Comparison of ENCODE assay signal across 15 mouse cellular contexts in genomic region chr17:12264293-12264692, GRCm38 (mm10).
"Had no signal": no experiment of that assay in that cellular context is flagged by ENCODE, and none has a peak within 500 bp of the region (broad histone marks: within the 10 kb centered on the region; RNA-seq: fewer than 3 reads in every experiment).

No protein-coding gene starts in this region.

- H3K4me2 ChIP-seq: limb, embryonic 15.5 days; liver, embryonic 12.5 days; midbrain, embryonic 13.5 days; neural tube, embryonic 13.5 days; stomach, embryonic 15.5 days had no signal

- H3K9ac ChIP-seq: limb, embryonic 15.5 days; liver, embryonic 12.5 days; midbrain, embryonic 13.5 days; neural tube, embryonic 13.5 days; stomach, embryonic 15.5 days had no signal

- DNase-seq: kidney, adult 11 months; kidney, adult 9 months; kidney, postnatal 36 days; retina, postnatal 1 day; thymus, adult 18-20 months; thymus, postnatal 14 days had no signal

- H3K4me3 ChIP-seq: layer of hippocampus, adult 2 months; left cerebral cortex, adult 2 months; limb, embryonic 15.5 days; liver, embryonic 12.5 days; midbrain, embryonic 13.5 days; neural tube, embryonic 13.5 days; stomach, embryonic 15.5 days had no signal

- H3K27ac ChIP-seq: hindbrain, postnatal 0 days; kidney, postnatal 0 days; layer of hippocampus, adult 2 months; left cerebral cortex, adult 2 months; liver, embryonic 12.5 days; midbrain, embryonic 13.5 days; neural tube, embryonic 13.5 days; stomach, embryonic 15.5 days had no signal

- H3K9me3 ChIP-seq: limb, embryonic 15.5 days; liver, embryonic 12.5 days; midbrain, embryonic 13.5 days; neural tube, embryonic 13.5 days; stomach, embryonic 15.5 days had no signal

- ATAC-seq: hindbrain, postnatal 0 days; liver, embryonic 12.5 days; midbrain, embryonic 13.5 days had no signal

- H3K27me3 ChIP-seq: limb, embryonic 15.5 days; liver, embryonic 12.5 days; midbrain, embryonic 13.5 days; neural tube, embryonic 13.5 days; stomach, embryonic 15.5 days had no signal
